Mouse (Mus musculus) neural tube, embryonic 12.5 days (tissue): ENCODE data around the gene Ap2a1. TPM values are rescaled to one million over a fixed set of nuclear protein-coding genes. Genes with fewer than 3 reads are reported as not detected.
A peak's percentile ranks its signal among the peaks of the same experiment; 100 is the strongest.

Experiments used
- ATAC-seq: fragments of 200-750 bp; cut with Nextera tagmentation; 2 replicates; pipeline ENCODE4 v1.8.0; 2017; ENCODE audit warnings: low read depth, mild to moderate bottlenecking, moderate TSS enrichment, moderate library complexity; ENCODE audit not compliant: low FRiP score
- H3K27ac ChIP-seq: fragments of 300-500 bp; sonication (generic); 2 replicates; pipeline ENCODE4 v1.5.1; 2016
- H3K27me3 ChIP-seq: fragments of 300-500 bp; sonication (generic); replicated peaks from 2 replicates; pipeline ENCODE4 v1.6.1; 2016; ENCODE audit warnings: mild to moderate bottlenecking
- H3K36me3 ChIP-seq: fragments of 300-500 bp; sonication (generic); 2 replicates; pipeline ENCODE4 v1.6.1; 2016; ENCODE audit warnings: mild to moderate bottlenecking
- H3K4me1 ChIP-seq: fragments of 300-500 bp; sonication (generic); 2 replicates; pipeline ENCODE4 v1.6.1; 2016
- H3K4me2 ChIP-seq: fragments of 300-500 bp; sonication (generic); replicated peaks from 2 replicates; pipeline ENCODE4 v1.6.1; 2016; ENCODE audit warnings: mild to moderate bottlenecking
- H3K4me3 ChIP-seq: fragments of 300-500 bp; sonication (generic); 2 replicates; pipeline ENCODE4 v1.5.1; 2016
- H3K9ac ChIP-seq: fragments of 300-500 bp; sonication (generic); 2 replicates; pipeline ENCODE4 v1.6.1; 2016; ENCODE audit warnings: mild to moderate bottlenecking
- H3K9me3 ChIP-seq: fragments of 300-500 bp; sonication (generic); 2 replicates; pipeline ENCODE4 v1.6.1; 2016; ENCODE audit warnings: mild to moderate bottlenecking
- WGBS: fragments of 180-500 bp; shearing (Covaris S2); methylation state at CpG from one replicate; pipeline ENCODE4 v1.1.7; 2016; 5-methylcytosine and 5-hydroxymethylcytosine counted together
- polyA plus RNA-seq: library from polyadenylated mRNA; unstranded; fragments of >200 nt; fragmentation: Nextera tagmentation; extraction: Ambion mirVana; gene quantifications from 2 replicates; pipeline ENCODE4 v1.2.1, GENCODE M21; 2016

Gene Ap2a1
- polyA plus RNA-seq, 1 experiment from 2014 or later: 100 TPM

- Histone ChIP-seq H3K4me3 (no peak overlapping the region), H3K27ac (no peak overlapping the region), H3K9ac (no peak overlapping the region), H3K27me3 (no peaks in the 10 kb centered on the region), H3K9me3 (no peaks in the 10 kb centered on the region), H3K4me1 (no peaks in the 10 kb centered on the region), H3K36me3 (peaks cover 72% of the 10 kb centered on the region), H3K4me2 (no peak overlapping the region)
- ATAC-seq: no peak
- 83% methylated on average over 8 of the region's 8 CpGs for WGBS
Measured at GRCm38 (mm10) chr7:44962337-44962736, 33.0 kb upstream of the Ap2a1 start.

GRCm38 (mm10) chr7:44960512-44960910 lies 31.2 kb upstream of the Ap2a1 start:
- H3K27me3 ChIP-seq: no peaks in the 10 kb centered on the region
- H3K4me2 ChIP-seq: no peak overlapping the region
- no peak overlapping the region for H3K27ac ChIP-seq
- no peak overlapping the region for H3K9ac ChIP-seq
- ATAC-seq: no peak
- H3K36me3 ChIP-seq: peaks cover 58% of the 10 kb centered on the region
- no peaks in the 10 kb centered on the region for H3K9me3 ChIP-seq
- no peak overlapping the region for H3K4me3 ChIP-seq
- H3K4me1 ChIP-seq: no peaks in the 10 kb centered on the region
- WGBS: 91% methylated on average over 13 of the region's 13 CpGs

DNA sequence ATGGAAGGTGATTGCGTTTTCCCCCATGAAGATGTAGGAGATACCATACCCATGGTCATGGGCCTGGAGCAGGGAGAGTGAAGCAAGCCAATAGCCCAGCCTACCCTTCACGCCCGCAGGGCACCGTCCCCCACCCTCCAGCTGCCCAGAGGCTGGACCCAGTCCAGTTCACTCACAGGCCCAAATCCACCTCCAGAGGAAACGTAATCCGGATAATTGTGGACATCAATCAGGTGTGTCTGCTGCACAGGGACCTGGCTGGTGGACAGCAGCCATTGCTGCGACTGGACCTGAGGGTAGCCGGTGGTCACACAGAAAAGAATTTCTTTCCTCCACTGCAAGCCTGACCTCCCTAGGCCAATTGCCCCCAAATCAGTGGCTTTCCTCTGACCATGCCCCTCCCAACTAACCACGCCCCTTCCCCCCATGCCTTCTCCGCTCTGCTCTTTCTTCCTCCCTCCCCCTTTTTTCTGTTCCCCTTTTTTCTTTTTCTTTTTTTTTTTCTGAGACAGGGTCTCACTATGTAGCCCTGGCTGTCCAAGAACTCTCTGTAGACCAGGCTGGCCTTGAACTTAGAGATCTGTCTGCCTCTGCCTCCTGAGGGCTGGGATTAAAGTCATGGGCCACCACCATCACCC lies 30.7 kb upstream of the Ap2a1 start:
- no peaks in the 10 kb centered on the region for H3K27me3 ChIP-seq
- no peak overlapping the region for H3K4me3 ChIP-seq
- no peak overlapping the region for H3K27ac ChIP-seq
- H3K36me3 ChIP-seq: peaks cover 53% of the 10 kb centered on the region
- H3K4me1 ChIP-seq: no peaks in the 10 kb centered on the region
- no peak overlapping the region for H3K4me2 ChIP-seq
- 89% methylated on average over 10 of the region's 10 CpGs for WGBS
- no peak for ATAC-seq
- H3K9ac ChIP-seq: no peak overlapping the region
- H3K9me3 ChIP-seq: no peaks in the 10 kb centered on the region

DNA sequence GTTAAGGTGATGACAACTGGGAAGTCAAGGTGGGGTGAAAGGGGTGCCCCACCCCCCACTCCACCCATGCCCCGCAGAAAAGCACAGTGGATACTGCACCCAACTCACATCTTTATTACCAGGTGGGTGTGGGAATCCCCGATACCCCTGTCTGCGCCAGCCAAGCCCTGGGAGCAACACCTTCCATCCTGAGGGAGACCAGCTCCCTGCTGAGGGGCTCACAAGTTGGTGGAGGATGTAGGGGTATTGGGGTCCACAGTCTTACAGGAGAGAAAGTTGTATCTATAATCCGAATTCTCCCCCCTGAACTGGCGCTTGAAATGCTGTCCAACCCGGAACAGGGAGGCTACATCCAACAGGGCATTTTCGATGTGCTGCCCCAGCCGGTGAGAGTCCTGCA lies 30.0 kb upstream of the Ap2a1 start:
- H3K4me2 ChIP-seq: no peak overlapping the region
- no peaks in the 10 kb centered on the region for H3K4me1 ChIP-seq
- no peak overlapping the region for H3K4me3 ChIP-seq
- no peak overlapping the region for H3K9ac ChIP-seq
- WGBS: 93% methylated on average over 8 of the region's 8 CpGs
- no peaks in the 10 kb centered on the region for H3K9me3 ChIP-seq
- H3K27ac ChIP-seq: no peak overlapping the region
- no peak for ATAC-seq
- peaks cover 50% of the 10 kb centered on the region for H3K36me3 ChIP-seq
- no peaks in the 10 kb centered on the region for H3K27me3 ChIP-seq

- no peak overlapping the region for H3K9ac ChIP-seq
- H3K4me3 ChIP-seq: no peak overlapping the region
- peaks cover 41% of the 10 kb centered on the region for H3K36me3 ChIP-seq
- no peak overlapping the region for H3K4me2 ChIP-seq
- 58% methylated on average over 7 of the region's 7 CpGs for WGBS
- no peaks in the 10 kb centered on the region for H3K4me1 ChIP-seq
- no peak overlapping the region for H3K27ac ChIP-seq
- H3K9me3 ChIP-seq: no peaks in the 10 kb centered on the region
- ATAC-seq: no peak
- H3K27me3 ChIP-seq: no peaks in the 10 kb centered on the region
Measured at GRCm38 (mm10) chr7:44958208-44958607, 28.9 kb upstream of the Ap2a1 start.

- Histone ChIP-seq H3K4me1 (peaks cover 4% of the 10 kb centered on the region), H3K4me3 (no peak overlapping the region), H3K4me2 (no peak overlapping the region), H3K9ac (no peak overlapping the region), H3K9me3 (no peaks in the 10 kb centered on the region), H3K36me3 (peaks cover 33% of the 10 kb centered on the region), H3K27me3 (peaks cover under 1% of the 10 kb centered on the region; the same call in 1 of the 2 replicates), H3K27ac (no peak overlapping the region)
- no peak for ATAC-seq
- 72% methylated on average over 20 of the region's 20 CpGs for WGBS
Measured at GRCm38 (mm10) chr7:44957183-44957835, 28.0 kb upstream of the Ap2a1 start.

GRCm38 (mm10) chr7:44956266-44956665 lies 27.0 kb upstream of the Ap2a1 start:
- no peak for ATAC-seq
- no peak overlapping the region for H3K9ac ChIP-seq

DNA sequence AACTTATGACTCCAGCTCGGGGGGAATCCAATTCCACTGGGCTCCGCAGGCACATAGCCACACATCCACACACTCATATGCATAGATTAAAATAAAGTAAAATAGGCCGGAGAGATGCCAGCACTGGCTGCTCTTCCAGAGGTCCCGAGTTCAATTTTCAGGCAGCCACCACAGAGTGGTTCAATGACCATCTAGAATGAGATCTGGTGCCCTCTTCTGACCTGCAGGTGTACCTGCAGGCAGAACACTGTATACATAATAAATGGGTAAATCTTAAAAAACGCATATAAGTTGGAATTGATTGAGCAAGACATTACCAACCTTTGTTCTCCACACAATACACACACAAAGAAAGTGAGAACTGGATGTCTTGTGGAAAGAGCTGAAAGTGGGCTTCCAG lies 26.3 kb upstream of the Ap2a1 start:
- no peak for ATAC-seq
- Histone ChIP-seq H3K36me3 (peaks cover 16% of the 10 kb centered on the region), H3K9ac (no peak overlapping the region), H3K27ac (no peak overlapping the region), H3K9me3 (no peaks in the 10 kb centered on the region), H3K27me3 (peaks cover 17% of the 10 kb centered on the region), H3K4me3 (no peak overlapping the region), H3K4me1 (peaks cover 12% of the 10 kb centered on the region), H3K4me2 (no peak overlapping the region)
- 59% methylated on average over 5 of the region's 5 CpGs for WGBS

More at GRCm38 (mm10) chr7:44956266-44956665, 27.0 kb upstream of the Ap2a1 start:
- peaks cover 11% of the 10 kb centered on the region for H3K27me3 ChIP-seq
- no peak overlapping the region for H3K27ac ChIP-seq
- no peaks in the 10 kb centered on the region for H3K9me3 ChIP-seq
- peaks cover 22% of the 10 kb centered on the region for H3K36me3 ChIP-seq
- 55% methylated on average over 6 of the region's 6 CpGs for WGBS
- H3K4me1 ChIP-seq: peaks cover 12% of the 10 kb centered on the region
- H3K4me3 ChIP-seq: no peak overlapping the region
- no peak overlapping the region for H3K4me2 ChIP-seq

DNA sequence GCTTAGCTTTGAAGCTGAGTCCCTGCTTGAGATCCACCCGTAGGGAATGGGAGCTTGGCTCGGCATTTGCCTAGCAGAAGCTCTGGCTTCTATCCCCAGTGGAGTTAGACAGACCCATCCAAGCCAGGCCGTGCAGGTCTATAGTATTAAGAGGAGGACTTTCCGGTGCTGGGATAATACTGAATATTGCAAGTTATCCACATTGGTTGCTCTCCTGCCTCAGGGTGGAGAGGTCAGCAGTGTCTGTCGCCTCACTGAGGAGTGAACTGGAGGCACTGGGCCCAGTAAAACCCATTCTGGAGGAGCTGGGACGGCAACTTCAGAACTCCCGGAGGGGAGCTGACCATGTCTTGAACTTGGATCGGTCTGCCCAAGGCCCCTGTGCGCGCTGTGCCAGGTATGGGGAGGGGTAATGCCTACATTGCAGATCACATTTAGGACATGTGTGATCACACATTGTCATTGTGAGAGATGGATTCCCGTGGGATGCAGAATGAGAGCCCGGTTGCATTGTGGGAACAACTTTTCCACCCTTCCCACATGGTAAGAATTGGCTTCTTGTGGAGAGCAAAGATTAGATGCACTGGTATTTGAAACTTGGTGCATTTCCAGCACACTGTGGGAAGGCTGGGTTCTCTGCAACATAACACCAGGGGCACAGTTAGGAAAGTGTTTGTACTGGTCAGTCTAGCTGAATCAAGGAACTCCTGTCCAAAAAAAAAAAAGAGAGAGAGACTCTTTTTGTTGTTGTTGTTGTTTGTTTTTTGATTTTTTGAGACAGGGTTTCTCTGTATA lies 25.0 kb upstream of the Ap2a1 start:
- no peak overlapping the region for H3K4me3 ChIP-seq
- no peak overlapping the region for H3K9ac ChIP-seq
- no peak overlapping the region for H3K4me2 ChIP-seq
- WGBS: 85% methylated on average over 12 of the region's 12 CpGs
- no peaks in the 10 kb centered on the region for H3K9me3 ChIP-seq
- peaks cover 7% of the 10 kb centered on the region; the same call in 1 of the 2 replicates for H3K36me3 ChIP-seq
- H3K27ac ChIP-seq: no peak overlapping the region
- peaks cover 12% of the 10 kb centered on the region for H3K4me1 ChIP-seq
- peaks cover 30% of the 10 kb centered on the region for H3K27me3 ChIP-seq
- no peak for ATAC-seq

- Histone ChIP-seq H3K4me1 (peaks cover 12% of the 10 kb centered on the region), H3K9ac (no peak overlapping the region), H3K4me3 (no peak overlapping the region), H3K4me2 (no peak overlapping the region), H3K27me3 (peaks cover 34% of the 10 kb centered on the region), H3K36me3 (no peaks in the 10 kb centered on the region), H3K9me3 (no peaks in the 10 kb centered on the region), H3K27ac (no peak overlapping the region)
- ATAC-seq: no peak
- 54% methylated on average over 14 of the region's 14 CpGs for WGBS
Measured at GRCm38 (mm10) chr7:44953561-44953960, 24.3 kb upstream of the Ap2a1 start.

- Histone ChIP-seq H3K9ac (peak overlapping the region; percentile 65), H3K9me3 (no peaks in the 10 kb centered on the region), H3K4me3 (peak overlapping the region; percentile 44), H3K4me1 (peaks cover 12% of the 10 kb centered on the region), H3K36me3 (no peaks in the 10 kb centered on the region), H3K27ac (no peak overlapping the region), H3K4me2 (peak overlapping the region; percentile 77), H3K27me3 (peaks cover 39% of the 10 kb centered on the region)
- ATAC-seq: peak; percentile 85
- 7% methylated on average over 24 of the region's 24 CpGs for WGBS
Measured at GRCm38 (mm10) chr7:44952611-44953306, 23.5 kb upstream of the Ap2a1 start.

- peak; percentile 38 for ATAC-seq
- H3K4me2 ChIP-seq: peak overlapping the region; percentile 77
- peak overlapping the region; percentile 44 for H3K4me3 ChIP-seq
Measured at GRCm38 (mm10) chr7:44951960-44952359, 22.7 kb upstream of the Ap2a1 start.

More at GRCm38 (mm10) chr7:44951960-44952359, 22.7 kb upstream of the Ap2a1 start:
- peak overlapping the region; percentile 65 for H3K9ac ChIP-seq
- peaks cover 39% of the 10 kb centered on the region for H3K27me3 ChIP-seq
- H3K27ac ChIP-seq: no peak overlapping the region
- under 1% methylated on average over 10 of the region's 10 CpGs for WGBS
- H3K36me3 ChIP-seq: no peaks in the 10 kb centered on the region
- H3K4me1 ChIP-seq: peaks cover 12% of the 10 kb centered on the region
- no peaks in the 10 kb centered on the region for H3K9me3 ChIP-seq
